Mouse (Mus musculus) monocyte, adult 5-6 weeks (primary cell): ENCODE results near the gene Amigo3. TPM values are rescaled to one million over a fixed set of nuclear protein-coding genes. Genes with fewer than 3 reads are reported as not detected.

Experiments
- ATAC-seq: fragments of 153-309, 156-312 bp; replicated peaks from 2 replicates; pipeline ENCODE4 v1.8.0; 2017; ENCODE audit warnings: mild to moderate bottlenecking; ENCODE audit not compliant: low TSS enrichment, insufficient number of reproducible peaks, severe bottlenecking, poor library complexity, low FRiP score
- total RNA-seq: library from RNA; stranded (forward); fragments of 200-1000, 200-491, 200-594 nt; gene quantifications from 3 replicates; pipeline ENCODE4 v1.2.3, GENCODE M21; 2017

Gene Amigo3
- total RNA-seq, 1 experiment from 2014 or later = 2.5 TPM

DNA sequence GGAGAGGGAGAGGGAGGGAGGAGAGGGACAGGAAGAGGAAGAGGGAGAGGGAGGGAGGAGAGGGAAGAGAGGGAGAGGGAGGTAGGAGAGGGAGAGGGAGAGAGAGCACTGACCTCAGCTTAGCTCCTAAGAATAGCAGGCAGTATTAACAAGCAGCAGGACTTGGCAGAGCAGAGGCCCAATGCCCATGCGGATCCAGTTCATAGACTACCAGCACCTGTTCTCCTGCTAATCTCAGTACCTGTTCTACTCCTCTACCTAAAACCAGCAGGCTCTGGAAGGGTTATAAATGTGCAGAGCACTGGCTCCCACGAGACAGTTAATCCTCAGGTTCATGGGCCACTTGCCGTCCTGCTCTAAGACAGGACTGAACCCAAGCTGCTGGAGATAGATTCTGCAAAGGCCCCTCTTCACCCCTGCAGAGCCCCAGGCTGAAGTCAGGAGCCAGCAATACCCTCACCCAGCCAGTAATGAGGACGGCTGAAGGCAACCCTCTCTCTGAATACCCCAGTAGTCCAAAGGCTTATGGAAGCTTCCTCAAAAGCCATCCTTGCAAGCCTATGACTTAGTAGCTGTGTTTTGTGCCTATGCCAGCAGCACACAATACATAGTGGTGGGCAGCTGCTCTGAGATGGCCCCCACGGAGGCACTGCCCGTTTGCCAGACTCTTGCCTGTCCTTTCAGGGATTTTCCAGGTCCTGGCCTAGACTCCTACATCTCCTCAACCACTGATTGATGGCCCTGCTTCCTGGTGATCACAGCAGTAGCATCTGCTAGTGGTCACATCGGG lies 20.4 kb downstream of the Amigo3 start:
- ATAC-seq = no peak

DNA sequence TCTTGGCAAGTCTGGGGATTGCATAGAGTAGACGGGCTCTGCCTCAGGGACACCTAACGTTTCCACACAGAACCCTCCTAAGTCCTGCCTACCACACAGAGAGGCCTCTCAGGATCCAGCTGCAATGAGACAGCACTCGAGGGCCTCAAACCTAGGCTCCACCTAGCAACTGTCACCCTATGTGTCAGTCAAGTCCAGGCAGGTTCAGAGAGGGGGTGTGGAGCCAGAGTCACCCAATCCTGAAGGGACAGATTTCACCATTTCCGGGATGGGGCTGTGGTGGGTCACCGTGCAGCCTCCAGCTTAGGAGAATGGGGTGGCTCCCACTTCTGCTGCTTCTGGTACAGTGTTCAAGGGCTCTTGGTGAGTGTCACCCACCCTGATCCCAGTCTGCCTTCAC lies 27.2 kb downstream of the Amigo3 start, which contains the start of gene Mst1:
Mst1 (plus strand) TSS at position 269 of the 400 bp plus-strand sequence.
- ATAC-seq = no peak

DNA sequence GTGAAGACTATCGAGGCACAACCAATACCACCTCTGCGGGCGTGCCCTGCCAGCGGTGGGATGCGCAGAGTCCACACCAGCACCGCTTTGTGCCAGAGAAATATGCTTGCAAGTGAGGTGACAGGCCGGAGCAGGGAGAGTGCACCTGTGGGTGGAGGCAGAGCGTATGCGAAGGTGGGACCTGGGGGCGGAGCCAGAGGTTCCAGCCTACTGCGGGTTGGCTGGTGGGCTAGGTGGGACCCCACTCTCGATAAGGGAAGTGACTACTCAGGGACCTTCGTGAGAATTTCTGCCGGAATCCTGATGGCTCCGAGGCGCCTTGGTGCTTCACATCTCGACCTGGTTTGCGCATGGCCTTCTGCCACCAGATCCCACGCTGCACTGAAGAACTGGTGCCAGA lies 29.6 kb downstream of the Amigo3 start:
- ATAC-seq = no peak

DNA sequence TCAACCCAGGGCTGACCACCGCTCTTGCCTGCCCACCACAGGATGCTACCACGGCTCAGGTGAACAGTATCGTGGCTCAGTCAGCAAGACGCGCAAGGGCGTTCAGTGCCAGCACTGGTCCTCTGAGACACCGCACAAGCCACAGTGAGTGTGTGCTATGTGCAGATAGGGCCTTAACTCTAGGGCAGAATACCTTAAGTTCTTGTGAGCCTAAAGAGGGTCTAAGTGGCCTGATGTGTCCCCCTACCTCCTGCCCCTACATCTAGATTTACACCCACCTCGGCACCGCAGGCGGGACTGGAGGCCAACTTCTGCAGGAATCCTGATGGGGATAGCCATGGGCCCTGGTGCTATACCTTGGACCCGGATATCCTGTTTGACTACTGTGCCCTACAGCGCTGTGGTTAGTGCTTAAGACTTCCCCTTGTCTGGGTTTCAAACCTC lies 30.1 kb downstream of the Amigo3 start, which contains the start of gene Rnf123:
Rnf123 (minus strand) TSS at position 359 of the 444 bp plus-strand sequence.
- ATAC-seq = no peak

DNA sequence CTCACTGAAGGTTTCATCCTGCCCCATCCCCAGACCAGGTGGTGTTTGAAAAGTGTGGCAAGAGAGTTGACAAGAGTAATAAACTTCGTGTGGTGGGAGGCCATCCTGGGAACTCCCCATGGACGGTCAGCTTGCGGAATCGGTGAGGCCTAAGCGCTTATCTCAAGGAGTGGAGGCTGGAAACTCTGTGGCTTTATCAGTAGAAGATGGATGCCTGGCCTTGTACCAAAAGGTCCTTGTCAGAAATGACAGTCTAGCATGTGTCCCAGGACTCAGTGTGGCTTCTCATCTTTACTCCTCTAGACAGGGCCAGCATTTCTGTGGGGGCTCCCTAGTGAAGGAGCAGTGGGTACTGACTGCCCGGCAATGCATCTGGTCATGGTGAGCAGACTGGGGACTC lies 30.6 kb downstream of the Amigo3 start:
- no peak for ATAC-seq

DNA sequence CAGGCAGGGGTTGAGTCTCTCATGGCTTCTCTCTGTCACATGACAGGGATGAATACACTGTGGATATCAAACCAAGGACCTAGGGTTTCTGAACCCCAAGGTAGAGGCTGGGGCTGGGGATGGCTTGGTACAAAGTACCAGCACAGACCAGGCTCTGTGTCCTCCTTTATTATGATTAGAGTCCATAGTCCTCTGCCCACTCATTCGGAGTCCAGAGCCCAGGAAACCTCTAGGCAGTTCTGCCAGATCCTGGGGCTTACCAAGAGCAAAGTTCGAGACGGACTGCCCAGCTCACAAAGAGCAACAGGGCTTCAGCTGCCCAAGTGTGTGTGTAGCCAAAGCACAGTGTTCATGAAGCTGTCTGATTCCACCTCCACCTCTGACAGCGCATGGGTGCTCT lies 32.3 kb downstream of the Amigo3 start:
- no peak for ATAC-seq

DNA sequence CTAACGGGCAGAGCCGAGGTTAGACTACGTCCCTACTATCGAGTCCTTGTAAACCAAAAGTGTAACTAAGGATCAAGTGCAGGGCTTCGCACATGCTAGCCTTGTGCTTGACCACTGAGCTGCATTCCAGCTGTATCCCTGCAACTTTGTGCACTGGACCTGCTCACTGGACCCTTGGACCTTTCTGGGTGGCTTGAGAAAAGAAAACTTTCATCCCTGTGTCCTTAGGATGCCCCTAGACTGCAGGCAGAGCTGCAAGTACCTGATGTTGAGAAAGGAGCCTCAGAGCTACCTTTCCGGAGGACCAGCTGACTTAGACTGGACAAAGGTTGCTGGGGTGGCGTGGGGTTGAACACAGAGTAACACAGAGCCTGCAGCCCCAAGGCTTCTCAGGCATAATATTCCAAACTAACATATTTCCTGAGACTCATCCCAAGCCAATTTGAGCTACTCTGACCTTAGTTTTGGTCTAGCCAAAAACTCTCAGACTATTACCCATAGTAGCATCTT lies 37.7 kb downstream of the Amigo3 start:
- ATAC-seq = no peak

DNA sequence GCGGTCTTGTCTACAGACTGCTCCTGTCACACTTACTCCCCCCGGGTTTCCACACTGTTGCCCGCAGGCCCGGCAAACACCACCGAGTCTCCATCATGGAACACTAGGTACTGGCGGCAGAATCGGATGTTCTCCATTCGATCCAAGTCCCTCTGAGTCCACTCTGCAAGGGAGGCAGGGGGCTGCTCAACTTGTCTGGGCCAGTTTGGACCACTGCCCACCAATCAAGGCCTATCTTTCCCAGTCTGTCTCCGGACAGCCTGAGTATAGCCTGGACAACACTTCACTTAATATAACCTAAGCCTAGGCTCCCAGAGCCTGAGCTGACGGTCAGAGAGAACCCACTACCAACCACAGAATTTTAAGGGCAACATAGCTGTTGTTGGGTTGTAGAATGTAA lies 40.6 kb downstream of the Amigo3 start:
- ATAC-seq = no peak

DNA sequence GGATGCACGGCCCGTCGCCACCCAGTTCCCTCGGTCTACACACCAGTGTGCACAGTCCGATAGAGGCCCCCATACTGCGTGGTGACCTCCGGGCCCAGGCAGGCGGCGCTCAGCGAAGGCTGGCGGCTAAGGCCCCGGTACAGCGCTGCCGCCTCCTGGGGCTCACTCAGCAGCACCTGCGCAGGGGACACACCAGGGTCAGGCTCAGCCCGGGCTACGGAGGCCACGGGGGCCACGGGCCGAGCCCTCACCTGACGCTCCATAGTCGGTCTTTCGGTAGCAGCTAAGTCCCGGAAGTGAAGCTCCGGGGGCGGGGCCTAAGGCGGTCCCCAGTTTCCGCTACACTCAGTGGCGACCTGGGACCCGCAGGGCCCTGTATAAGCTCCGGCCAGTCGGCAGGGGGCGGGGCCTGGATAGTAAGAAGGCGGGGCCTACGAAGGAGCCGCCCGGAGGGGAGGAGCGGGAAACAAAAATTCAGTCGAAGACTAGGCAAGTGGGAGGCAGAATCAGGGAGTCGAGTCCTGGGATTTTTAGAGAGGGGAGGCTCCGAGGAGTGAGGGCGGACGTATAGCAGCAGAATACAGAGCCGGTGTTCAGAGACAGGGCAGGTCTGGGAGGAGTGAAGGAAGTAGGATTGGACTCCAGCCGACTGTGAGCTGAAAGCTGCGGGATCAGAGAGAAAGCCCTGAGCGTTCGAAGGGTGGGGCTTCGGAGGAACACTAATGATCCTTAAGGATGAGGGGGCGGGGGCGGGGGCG lies 41.4 kb downstream of the Amigo3 start, which contains the start of gene Apeh:
Apeh (minus strand) TSS at position 423 of the 758 bp plus-strand sequence.
- peak; percentile 91 for ATAC-seq

DNA sequence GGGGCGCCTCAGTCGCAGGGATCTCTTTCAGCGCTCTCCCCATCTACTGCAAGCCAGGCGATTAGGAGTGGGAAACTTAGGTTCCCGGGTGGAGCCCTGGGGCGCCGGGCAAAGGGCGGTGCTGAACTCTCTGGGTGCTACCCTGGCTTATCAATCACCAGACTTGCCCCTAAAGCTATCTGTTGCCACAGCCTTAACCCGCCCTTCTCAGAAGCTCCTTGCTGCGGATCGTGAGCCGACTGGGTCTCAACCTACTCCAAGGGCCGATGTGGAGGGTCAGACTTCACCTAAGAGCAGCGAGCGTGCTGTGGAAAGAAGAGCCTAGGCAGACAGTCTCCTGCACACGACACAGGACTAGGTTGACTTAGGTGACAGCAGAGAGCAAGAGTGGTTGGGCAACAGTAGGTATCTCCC lies 42.0 kb downstream of the Amigo3 start:
- ATAC-seq = no peak

DNA sequence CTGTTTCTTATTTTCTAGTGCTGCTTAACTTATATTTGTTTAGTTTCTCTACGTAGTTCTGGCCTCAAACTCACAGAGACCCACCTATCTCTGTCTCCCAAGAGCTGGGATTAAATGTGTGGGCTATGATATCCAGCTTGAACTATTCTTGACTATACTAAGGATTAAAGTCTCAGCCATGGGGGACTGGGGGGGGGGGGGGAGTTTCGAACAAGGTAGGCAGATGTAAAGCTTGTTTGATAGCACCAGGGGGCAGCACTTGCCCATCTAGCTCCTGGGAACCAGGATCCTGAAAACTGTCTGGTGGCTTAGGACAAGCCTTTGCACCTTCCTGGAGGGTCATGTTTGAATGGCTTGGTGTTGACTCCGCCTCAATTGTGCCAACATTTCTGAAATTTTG lies 42.6 kb downstream of the Amigo3 start:
- ATAC-seq = no peak

DNA sequence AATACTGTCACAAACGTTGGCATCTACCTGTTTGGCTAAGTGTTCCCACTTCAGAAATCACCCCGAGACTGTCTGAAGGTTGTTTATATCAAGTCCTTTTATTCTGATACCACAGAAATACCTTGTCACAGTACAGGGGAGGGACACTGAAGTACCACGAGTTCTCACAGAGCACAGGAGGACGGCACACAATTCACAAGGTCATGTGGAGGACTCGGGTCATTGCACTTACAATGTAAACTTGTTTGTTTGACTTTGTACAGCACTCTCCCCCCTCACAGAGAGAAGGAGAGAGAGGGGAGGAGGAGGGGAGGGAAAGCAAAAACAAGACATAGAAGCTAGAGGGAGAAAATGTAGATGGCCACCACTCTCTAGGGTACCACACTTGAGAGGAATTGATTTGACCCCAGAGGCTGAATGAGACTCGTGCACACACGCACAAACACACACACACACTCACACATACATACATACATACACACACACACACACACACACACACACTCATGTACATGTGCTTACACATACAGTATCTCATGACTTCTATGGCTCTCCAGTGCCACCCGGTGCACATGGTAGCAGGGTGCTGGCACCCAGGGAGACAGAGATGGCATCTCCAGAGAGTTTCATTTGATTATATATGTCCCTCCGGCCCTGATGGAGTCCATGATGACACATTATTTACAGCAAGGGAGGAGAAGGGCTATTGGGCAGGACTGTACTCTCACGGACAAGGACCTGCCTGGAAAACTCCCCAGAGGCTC lies 43.2 kb downstream of the Amigo3 start:
- no peak for ATAC-seq

DNA sequence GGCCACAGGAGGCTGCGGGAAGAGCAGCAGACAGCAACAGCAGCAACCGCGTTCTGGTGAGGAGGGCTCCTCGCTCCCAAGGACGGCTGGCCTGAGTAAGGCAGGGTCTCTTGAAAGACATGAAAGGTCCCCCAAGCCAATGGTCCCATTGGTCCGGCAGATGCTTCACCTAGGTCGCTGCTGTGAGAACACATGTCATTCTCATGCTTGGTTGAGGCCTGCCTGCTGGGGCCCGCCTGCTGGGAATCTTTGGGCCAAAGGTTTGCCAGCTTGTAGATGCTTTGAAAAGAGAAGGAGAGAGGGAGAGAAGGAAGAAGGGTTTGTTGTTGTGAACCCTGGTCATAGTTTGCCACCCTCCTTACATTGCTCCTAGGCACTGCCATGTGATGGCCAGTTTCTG lies 46.7 kb downstream of the Amigo3 start:
- no peak for ATAC-seq

DNA sequence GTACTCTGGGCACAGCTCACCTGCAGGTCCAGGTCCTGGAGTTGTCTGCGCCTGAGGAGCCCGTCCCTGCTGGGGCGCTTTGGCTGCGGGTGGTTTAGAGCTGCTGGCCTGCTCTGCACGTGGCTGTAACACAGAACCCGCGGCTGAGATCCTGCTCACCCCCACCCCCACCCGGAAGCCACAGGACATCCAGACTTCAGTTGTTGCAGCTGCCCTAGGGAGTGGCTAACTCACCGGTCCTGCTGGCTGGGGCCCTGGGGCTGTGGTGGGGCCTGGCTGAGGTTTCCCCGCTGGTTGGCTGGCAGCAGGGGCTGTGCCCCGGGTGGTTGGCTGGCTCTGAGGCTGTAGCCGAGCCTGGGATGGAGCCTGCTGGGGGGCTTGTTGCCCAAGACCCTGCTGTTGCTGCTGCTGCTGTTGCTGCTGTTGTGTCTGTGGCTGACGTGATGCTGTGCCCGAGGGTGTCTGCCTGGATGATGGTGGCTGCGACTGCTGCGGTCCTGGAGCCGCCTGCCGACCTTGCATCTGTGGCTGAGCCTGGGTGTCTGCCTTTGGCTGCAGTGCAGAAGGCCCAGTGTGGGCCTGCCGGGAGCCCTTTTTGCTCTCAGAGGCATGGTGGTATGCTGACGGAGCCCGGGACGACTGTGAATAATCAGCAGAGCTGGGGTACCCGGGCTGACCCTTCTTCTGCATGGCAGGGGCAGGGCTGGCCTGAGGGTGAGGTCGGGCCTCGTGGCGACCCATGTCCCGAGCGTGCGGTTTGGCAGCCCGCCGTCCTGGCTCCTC lies 52.0 kb downstream of the Amigo3 start:
- ATAC-seq = 0 out of 2 replicates have a peak, but pooled peaks have one; percentile 14

Other genes starting within 250 kb of the Amigo3 start
- 166 to 202 TPM (median 177 TPM) in 3 replicates for gene Rbm6, start 179.9 kb upstream of the Amigo3 start, total RNA-seq
- gene Mon1a, start 165.0 kb upstream of the Amigo3 start, total RNA-seq = 13.0 to 22.8 TPM (median 16.4 TPM) in 3 replicates
- 0.29 to 3.2 TPM (median 1.6 TPM) in 3 replicates for gene Mst1r, start 146.3 kb upstream of the Amigo3 start, total RNA-seq
- gene Actl11, start 124.7 kb upstream of the Amigo3 start, total RNA-seq = 0.19 TPM in 1 of 3 replicates, not detected in the others
- gene Camkv, start 117.5 kb upstream of the Amigo3 start, total RNA-seq = not detected in 3 replicates
- gene Traip, start 103.0 kb upstream of the Amigo3 start, total RNA-seq = 1.5 to 1.8 TPM (median 1.6 TPM) in 3 replicates
- gene Uba7, start 77.7 kb upstream of the Amigo3 start, total RNA-seq = 40.1 to 97.0 TPM (median 50.1 TPM) in 3 replicates
- gene Gm20661, start 70.1 kb upstream of the Amigo3 start, total RNA-seq = not detected in 3 replicates
- 3.7 to 14.4 TPM (median 10.5 TPM) in 3 replicates for gene Inka1, start 67.3 kb upstream of the Amigo3 start, total RNA-seq
- gene Cdhr4, start 60.7 kb upstream of the Amigo3 start, total RNA-seq = 2.8 TPM in 1 of 3 replicates, not detected in the others
- 1.5 to 2.6 TPM in 2 of 3 replicates, not detected in the other for gene Gm20662, start 56.8 kb upstream of the Amigo3 start, total RNA-seq
- 47.0 to 167 TPM (median 102 TPM) in 3 replicates for gene Ip6k1, start 50.7 kb upstream of the Amigo3 start, total RNA-seq
- gene Gmppb, start 3.9 kb upstream of the Amigo3 start, total RNA-seq = 4.5 to 19.8 TPM (median 15.8 TPM) in 3 replicates
- not detected in 3 replicates for gene Mst1, start 27.3 kb downstream of the Amigo3 start, total RNA-seq
- 21.5 to 53.5 TPM (median 30.5 TPM) in 3 replicates for gene Rnf123, start 30.2 kb downstream of the Amigo3 start, total RNA-seq
- gene Apeh, start 41.4 kb downstream of the Amigo3 start, total RNA-seq = 63.3 to 124 TPM (median 97.2 TPM) in 3 replicates
- under 0.01 to 1.2 TPM in 2 of 3 replicates, not detected in the other for gene Bsn, start 137.2 kb downstream of the Amigo3 start, total RNA-seq
- gene Dag1, start 210.8 kb downstream of the Amigo3 start, total RNA-seq = 3.2 to 5.7 TPM (median 5.0 TPM) in 3 replicates
- 1.1 to 1.9 TPM (median 1.6 TPM) in 3 replicates for gene Nicn1, start 237.3 kb downstream of the Amigo3 start, total RNA-seq
- 0.57 to 1.1 TPM in 2 of 3 replicates, not detected in the other for gene Amt, start 243.7 kb downstream of the Amigo3 start, total RNA-seq